Mouse (Mus musculus): Measurements from ENCODE around the gene Tram2. TPM values are rescaled to one million over a fixed set of nuclear protein-coding genes. Genes with fewer than 3 reads are reported as not detected.

The Tram2 gene
- total RNA-seq, 1 experiment from 2014 or later, result 7.0 TPM

GRCm38 (mm10) chr1:21010282-21010800 is 68.7 kb downstream of the Tram2 start:
- no peak for DNase-seq

GRCm38 (mm10) chr1:21008891-21009290 is 70.1 kb downstream of the Tram2 start:
- DNase-seq, result peak; percentile 66

DNA sequence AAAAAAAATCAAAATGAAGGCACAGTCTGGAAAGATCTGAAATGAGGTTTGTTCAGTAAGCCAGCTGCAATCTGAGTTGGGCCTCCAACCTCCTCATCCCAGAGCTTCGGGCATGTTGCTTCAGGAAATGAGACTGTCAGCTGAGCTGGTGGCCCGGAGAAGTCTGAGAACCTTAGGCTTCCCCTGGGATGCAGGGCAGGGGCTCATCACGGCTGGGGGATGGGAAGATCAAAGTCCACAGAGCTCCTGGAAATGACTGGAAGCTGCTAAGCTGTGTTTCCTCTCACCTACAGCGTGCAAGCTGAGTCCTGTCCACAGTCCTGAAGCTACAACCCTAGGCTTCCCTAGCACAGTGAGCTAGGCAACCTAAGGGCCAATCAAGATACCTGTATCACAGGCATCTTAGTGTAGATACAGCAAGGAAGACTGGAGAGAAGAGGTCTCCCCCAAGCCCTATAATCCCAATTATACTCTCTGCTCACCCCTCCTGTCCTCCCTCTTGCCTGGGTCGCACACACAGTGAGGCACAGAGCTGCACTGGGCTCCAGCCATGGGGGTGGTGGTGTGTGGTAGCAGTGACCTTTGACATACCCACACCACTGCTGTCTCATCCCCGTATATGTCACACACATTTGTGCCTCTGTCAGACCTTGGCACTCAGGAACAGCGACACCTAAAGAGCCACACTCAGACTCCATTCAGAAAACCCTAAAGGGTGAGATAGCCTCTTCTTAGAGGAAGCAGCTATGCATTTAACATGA is 70.9 kb downstream of the Tram2 start:
- DNase-seq, result no peak

DNA sequence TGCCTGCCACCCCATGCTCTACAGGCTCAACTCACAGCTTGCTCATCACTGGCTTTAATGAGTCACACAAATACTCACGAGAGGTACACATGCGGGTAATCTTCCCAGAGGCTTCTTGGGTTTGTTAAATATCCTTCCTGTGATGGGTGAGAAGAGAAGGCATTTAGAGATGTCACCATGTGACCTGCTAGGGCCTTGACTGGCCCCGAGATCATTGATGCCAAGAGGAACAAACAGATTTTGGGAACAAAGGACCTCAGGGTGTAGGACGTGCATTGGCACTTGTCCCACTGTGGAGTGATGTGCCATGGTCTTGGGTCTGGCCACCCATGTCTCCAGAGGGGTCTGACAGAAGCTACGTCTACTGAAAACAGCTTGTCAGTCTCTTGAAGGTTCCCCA is 72.3 kb downstream of the Tram2 start:
- no peak for DNase-seq

GRCm38 (mm10) chr1:21004596-21004995 is 74.4 kb downstream of the Tram2 start:
- DNase-seq, result no peak

- DNase-seq, result no peak
Observed at GRCm38 (mm10) chr1:21002246-21003142, 76.5 kb downstream of the Tram2 start.

DNA sequence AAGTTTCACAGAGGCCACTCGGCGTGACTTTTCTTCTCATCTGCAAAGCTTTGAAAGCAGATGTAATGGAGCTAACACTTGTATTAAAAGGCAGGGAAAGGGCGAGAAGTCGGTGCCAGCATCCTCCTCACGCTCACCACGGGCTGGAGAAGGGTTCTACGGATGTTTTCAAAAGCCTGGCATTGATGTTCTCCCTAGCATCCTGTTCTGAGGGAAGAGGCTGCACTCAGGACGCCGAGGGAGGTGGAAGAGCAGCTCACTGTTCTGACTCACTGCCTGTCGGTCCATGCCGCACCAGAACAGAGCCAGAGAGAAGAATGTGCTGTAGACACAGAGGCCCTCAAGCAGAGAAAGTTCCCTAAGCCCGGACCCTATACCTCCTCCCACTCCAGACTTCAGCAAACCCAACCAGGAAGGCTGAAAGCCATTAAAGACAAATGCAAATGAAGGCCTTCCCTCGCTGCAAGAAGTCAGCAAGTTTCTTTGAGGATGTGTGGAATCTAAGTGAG is 81.1 kb downstream of the Tram2 start:
- DNase-seq, result no peak

GRCm38 (mm10) chr1:20997328-20997689 is 81.7 kb downstream of the Tram2 start:
- DNase-seq, result no peak

DNA sequence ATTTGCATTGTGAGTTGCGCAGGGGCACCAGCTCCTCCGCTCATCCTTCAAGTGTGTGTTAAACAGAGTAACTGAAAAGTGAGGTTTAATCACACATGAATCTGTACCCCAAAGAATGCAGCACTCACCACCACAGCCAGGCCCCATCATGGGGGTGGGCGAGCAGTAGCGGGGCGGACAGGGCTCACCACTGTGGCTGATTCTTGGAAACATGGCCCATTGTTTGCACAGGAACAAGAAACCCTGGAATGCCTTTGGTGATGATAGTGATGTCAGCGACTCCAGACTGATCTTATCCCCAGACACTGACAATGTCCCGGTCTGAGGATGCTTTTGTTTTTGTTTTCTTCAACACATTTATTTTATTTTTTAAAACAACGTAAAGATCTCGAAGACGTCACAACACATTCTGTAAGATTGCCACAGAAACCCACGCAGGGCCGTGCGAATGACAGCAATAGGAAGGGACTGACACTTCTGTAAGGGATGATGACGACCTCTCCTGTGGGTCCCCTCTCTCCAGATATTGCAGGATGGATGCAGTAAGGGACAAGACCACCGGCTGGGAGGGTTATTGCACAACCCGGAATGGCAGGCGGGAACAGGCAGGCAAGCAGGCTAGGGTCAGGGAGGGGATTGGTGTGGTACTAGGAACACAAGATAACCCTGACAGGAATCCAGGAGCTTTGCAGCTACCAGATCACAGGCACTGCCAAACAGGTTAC is 82.3 kb downstream of the Tram2 start:
- no peak for DNase-seq

- peak; percentile 27 for DNase-seq
Observed at GRCm38 (mm10) chr1:20995331-20995986, 83.6 kb downstream of the Tram2 start.

GRCm38 (mm10) chr1:20994338-20994737 is 84.7 kb downstream of the Tram2 start:
- DNase-seq, result no peak

DNA sequence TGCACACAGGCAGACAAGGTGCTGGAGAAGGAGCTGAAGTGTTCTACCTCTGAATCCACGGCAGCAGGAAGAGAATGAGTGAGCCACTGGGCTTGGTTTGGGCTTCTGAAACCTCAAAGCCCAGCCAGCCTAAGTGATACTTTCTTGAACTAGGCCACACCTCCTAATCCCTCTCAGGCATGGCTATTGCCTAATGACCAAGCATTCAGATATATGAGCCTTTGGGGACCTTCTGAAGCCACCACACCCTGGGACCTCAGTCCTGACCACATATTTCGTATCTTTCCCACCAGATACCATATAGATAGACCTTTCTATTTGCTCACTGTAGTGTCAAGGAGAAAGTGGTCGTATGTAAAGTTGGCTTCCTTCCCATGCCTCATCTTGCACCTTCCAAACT is 85.3 kb downstream of the Tram2 start:
- DNase-seq, result no peak

DNA sequence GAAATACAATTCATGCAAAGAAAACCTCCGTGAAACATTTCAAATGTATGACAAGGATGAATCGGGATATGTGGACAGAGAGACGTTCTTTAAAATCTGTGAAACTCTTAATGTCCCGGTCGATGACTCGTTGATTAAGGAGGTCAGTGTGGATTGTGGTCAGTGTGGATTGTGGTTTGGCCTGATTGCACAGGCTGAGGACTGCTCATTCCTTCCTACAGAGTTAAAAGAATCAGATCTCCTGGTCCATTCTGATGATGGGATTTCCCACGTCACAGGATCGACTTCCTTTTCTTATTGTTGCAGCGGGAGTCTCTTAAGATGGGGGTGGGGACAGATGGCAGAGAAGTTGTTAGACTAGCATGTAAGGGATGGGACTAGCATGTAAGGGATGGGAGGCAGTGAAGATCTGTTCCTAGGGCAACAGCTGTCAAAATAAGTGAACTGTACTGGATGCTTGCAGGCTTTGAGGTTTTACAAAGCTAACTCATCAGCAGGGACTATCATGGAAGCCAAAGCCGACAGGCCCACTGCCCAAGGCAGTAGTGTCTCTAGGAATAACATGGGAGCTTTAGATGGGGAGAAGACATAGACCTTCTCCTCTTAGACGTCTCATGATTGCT is 89.5 kb downstream of the Tram2 start:
- DNase-seq, result no peak

DNA sequence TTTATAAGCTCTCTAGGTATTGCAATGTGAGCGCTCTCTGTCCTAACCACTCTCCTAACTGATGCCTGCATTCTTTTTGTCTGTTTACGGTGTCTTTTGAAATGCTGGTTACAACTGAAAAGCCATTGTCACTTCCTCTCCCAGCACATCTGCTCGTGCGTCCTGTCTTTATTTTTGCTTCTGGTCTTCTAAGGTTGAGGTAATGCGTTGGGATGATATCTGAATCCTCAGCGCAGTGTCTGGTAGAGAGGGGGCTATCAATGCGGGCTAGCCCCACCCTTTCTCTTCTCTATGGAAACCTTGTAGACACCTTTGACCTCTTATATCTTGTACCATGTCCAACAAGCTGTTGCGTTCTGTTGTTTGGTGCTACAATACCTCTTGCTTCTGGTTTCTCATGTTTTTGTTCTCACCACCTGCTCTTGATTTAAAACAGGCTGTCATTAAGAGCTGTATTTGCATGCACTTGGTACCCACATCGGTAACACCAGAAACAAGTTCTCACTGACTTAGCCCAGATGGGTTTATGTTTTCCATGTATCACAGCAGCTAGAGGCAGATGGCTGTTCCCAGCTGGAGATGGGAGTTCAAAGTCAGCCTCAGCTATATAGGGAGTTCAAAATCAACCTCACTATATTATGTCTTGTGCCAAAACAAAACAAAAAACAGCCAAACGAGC is 92.5 kb downstream of the Tram2 start:
- no peak for DNase-seq

DNA sequence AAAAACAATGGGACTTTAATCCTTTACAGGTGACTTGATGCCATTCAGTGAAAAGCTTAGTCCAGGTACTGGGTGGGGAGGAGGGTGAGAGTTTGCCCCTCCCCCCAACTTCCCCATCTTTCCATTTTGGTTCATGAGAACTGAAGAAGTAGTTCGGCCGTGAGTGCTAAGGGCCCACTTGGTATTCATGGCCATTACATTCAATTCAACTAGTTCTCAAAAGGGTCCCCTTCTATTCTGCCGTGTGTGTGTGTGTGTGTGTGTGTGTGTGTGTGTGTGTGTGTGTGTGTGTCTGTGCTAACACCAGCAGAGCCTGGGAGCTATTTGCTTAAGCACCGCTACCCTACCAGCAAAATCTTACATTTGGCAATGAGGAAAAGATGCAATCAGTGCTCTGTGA is 94.4 kb downstream of the Tram2 start:
- no peak for DNase-seq

GRCm38 (mm10) chr1:20984103-20984502 is 94.9 kb downstream of the Tram2 start:
- DNase-seq, result no peak

- no peak for DNase-seq
Observed at GRCm38 (mm10) chr1:20981764-20982163, 97.3 kb downstream of the Tram2 start.

DNA sequence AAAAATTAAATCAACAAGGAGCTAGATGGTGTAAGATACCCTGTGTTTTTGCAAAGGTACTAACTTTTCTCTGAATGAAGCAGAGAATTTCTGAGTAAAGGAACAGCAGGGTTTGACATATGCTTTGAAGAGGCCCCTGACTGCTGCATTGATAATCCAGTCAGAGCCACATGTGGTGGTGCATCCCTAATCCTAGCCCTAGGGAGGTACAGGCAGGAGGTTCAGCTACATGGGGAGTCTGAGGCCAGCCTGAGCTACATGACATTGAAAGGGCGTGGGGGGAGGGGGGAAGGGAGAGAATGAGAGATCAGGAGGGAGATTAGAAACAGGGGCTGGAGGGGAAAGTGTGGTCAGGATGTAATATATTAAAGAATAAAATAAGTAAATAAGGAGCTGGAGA is 98.5 kb downstream of the Tram2 start:
- no peak for DNase-seq

DNA sequence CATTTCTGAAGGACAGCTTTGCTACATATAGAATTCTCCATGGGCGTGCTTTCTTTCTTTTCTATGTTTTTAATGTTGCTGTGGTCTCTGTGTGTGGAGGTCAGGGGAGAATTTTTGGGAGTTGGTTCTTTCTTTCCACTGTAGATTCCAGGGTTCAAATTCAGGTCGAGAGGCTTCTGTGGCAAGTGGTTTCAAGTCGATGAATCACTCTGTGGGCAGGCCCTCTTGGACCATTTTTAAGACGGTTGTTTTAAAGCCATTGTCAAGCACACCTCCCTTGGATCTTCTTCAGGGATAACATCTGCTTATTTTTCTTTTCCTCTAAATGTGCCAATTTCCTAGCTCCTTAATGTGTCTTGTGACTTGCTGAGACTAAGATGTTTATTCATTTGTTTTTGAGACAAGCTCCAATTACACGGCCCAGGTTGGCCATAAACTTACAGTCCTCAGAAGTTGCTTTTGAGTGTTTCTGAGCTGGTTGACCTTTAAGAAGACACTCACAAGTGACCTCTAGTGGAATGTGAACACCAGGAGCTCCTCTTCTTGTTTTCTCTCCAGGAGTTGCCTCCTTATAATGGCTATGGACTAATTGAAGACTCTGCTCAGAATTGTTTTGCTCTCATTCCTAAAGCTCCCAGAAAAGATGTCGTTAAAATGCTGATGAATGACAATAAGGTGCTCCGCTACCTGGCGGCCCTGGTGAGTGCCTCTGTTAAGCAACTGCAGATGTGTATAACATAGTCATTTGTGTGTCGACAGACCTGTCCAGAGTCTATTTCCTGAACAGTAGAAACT is 104.5 kb downstream of the Tram2 start:
- no peak for DNase-seq

GRCm38 (mm10) chr1:20973389-20973788 is 105.6 kb downstream of the Tram2 start:
- no peak for DNase-seq

Data from adrenal gland, postnatal 14 days (tissue).